Mouse (Mus musculus) C2C12 (cell line): Measurements from ENCODE around the gene Abcb1a.

Experiments
- CTCF ChIP-seq: IDR thresholded peaks from one replicate; pipeline ENCODE4 v1.5.1; 2011; ENCODE audit not compliant: control insufficient read depth, insufficient read depth, insufficient read length
- MAX ChIP-seq: IDR thresholded peaks from one replicate; pipeline ENCODE4 v1.6.1; 2011; ENCODE audit warnings: mild to moderate bottlenecking, control low read depth
- MYOD1 ChIP-seq: IDR thresholded peaks from one replicate; pipeline ENCODE4 v1.6.1; 2011; ENCODE audit warnings: low read depth; ENCODE audit not compliant: control insufficient read depth, insufficient read length
- MYOG ChIP-seq: IDR thresholded peaks from one replicate; pipeline ENCODE4 v1.6.1; 2011; ENCODE audit not compliant: control insufficient read depth, insufficient read length; ENCODE audit errors: extremely low read depth
- USF1 ChIP-seq: IDR thresholded peaks from one replicate; pipeline ENCODE4 v1.6.1; 2011; ENCODE audit warnings: low read depth, mild to moderate bottlenecking, control low read depth, moderate library complexity

DNA sequence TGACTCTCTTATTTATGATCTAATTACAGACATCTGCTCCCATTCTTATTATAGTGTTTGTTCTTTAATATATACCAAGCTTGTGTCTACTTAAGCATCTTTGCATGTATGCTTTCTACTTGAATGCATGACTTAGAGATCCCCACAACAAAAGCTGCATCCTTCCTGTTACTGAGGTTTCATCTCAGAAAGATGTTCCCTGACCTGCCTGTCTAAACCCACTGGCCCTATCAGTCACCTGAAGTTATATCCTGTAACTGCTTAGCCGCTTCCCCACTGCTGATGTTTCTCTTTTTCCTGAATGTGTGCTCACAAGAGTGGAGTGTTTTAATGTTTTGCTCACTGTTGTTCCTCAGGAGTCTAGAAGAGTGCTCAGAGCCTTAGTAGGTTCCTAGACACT lies 9.7 kb downstream of the Abcb1a start:
- TF ChIP-seq CTCF (no peak), MAX (no peak), USF1 (no peak), MYOD1 (no peak), MYOG (no peak)
